Mouse (Mus musculus) heart, embryonic 12.5 days (tissue): Measurements from ENCODE around the gene Scarb2. TPM values are rescaled to one million over a fixed set of nuclear protein-coding genes. Genes with fewer than 3 reads are reported as not detected.
"Not testable (repeated sequence)": the region's sequence is repeated elsewhere in the genome, so short reads cannot be mapped to it uniquely, and the experiment has no call there.

Experiments
- ATAC-seq: fragments of 200-750 bp; cut with Nextera tagmentation; 2 replicates; pipeline ENCODE4 v1.8.0; 2017; ENCODE audit warnings: moderate TSS enrichment, moderate library complexity; ENCODE audit not compliant: insufficient number of reproducible peaks, low FRiP score
- H3K27ac ChIP-seq: fragments of 300-500 bp; sonication (generic); 2 replicates; pipeline ENCODE4 v1.5.1; 2016; ENCODE audit warnings: mild to moderate bottlenecking, moderate library complexity; ENCODE audit not compliant: poor library complexity, severe bottlenecking
- H3K27me3 ChIP-seq: fragments of 300-500 bp; sonication (generic); replicated peaks from 2 replicates; pipeline ENCODE4 v1.6.1; 2016; ENCODE audit warnings: mild to moderate bottlenecking, moderate library complexity
- H3K36me3 ChIP-seq: fragments of 300-500 bp; sonication (generic); 2 replicates; pipeline ENCODE4 v1.6.1; 2016; ENCODE audit warnings: mild to moderate bottlenecking, moderate library complexity
- H3K4me1 ChIP-seq: fragments of 300-500 bp; sonication (generic); replicated peaks from 2 replicates; pipeline ENCODE4 v1.6.1; 2016; ENCODE audit warnings: mild to moderate bottlenecking
- H3K4me2 ChIP-seq: fragments of 300-500 bp; sonication (generic); 2 replicates; pipeline ENCODE4 v1.6.1; 2016; ENCODE audit warnings: mild to moderate bottlenecking, moderate library complexity
- H3K4me3 ChIP-seq: fragments of 300-500 bp; sonication (generic); 2 replicates; pipeline ENCODE4 v1.5.1; 2016; ENCODE audit warnings: mild to moderate bottlenecking
- H3K9ac ChIP-seq: fragments of 300-500 bp; sonication (generic); 2 replicates; pipeline ENCODE4 v1.6.1; 2016; ENCODE audit warnings: mild to moderate bottlenecking, moderate library complexity
- H3K9me3 ChIP-seq: fragments of 300-500 bp; sonication (generic); replicated peaks from 2 replicates; pipeline ENCODE4 v1.6.1; 2016; ENCODE audit warnings: mild to moderate bottlenecking, moderate library complexity
- WGBS: fragments of 180-500 bp; shearing (Covaris S2); methylation state at CpG from one replicate; pipeline ENCODE4 v1.1.7; 2016; 5-methylcytosine and 5-hydroxymethylcytosine counted together
- polyA plus RNA-seq: library from polyadenylated mRNA; unstranded; fragments of >200 nt; fragmentation: Nextera tagmentation; extraction: Ambion mirVana; gene quantifications from 2 replicates; pipeline ENCODE4 v1.2.1, GENCODE M21; 2016

Scarb2 gene
- polyA plus RNA-seq, result 17.7 and 18.0 TPM in 2 replicates

DNA sequence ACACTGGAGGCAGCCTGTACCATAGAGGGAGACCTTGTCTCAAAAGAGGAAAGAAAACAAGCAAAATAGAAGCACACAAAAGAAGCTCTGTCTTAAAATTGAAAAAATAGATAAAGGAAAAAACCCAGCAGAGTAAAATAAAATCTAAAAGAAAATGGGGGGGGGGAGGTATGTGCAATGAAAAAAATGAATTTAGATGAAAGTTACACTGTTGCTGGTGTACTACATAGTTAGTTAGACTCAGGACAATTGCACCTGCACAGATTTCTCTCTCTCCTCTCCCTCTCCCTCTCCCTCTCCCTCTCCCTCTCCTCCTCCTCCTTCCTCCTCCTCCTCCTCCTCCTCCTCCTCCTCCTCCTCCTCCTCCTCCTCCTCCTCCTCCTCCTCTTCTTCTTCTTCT is at the start of gene Scarb2:
Scarb2 (minus strand) TSS at position 101 of the 400 bp plus-strand sequence.
- Histone ChIP-seq H3K9me3 (no peaks in the 10 kb centered on the region; the same call in 1 of the 2 replicates), H3K27me3 (no peaks in the 10 kb centered on the region), H3K36me3 (no peaks in the 10 kb centered on the region), H3K4me2 (peak within 1 kb of the TSS; percentile 90), H3K4me3 (peak within 1 kb of the TSS; percentile 93), H3K4me1 (peaks cover 29% of the 10 kb centered on the region), H3K27ac (peak within 1 kb of the TSS; percentile 97), H3K9ac (peak within 1 kb of the TSS; percentile 59)
- no peak for ATAC-seq

DNA sequence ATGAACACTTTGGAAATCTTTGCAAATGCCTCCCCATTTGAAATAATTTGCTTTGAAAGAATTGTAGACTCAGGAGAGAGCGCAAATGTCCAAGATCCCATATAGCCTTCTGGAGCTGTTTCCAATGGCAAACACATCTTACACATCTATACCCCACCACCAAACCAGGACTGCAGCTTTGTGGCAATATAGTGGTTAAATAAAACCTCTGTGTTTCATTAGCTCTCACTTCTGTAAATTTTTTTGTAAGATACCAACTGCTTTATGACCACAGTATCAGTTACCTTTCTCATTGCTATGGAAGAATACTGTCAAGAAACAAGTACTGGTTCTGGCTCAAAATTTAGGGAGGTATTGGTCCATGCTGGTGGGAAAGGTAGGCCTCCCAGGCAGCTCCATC is 49.3 kb upstream of the Scarb2 start:
- no peak overlapping the region for H3K4me2 ChIP-seq
- no peaks in the 10 kb centered on the region for H3K36me3 ChIP-seq
- ATAC-seq, result no peak
- peaks cover 3% of the 10 kb centered on the region; the same call in 1 of the 2 replicates for H3K9me3 ChIP-seq
- H3K27me3 ChIP-seq, result no peaks in the 10 kb centered on the region
- no peak overlapping the region for H3K27ac ChIP-seq
- WGBS, result 93% methylated on average over 1 of the region's 1 CpGs
- no peak overlapping the region for H3K9ac ChIP-seq
- H3K4me3 ChIP-seq, result no peak overlapping the region
- peaks cover 7% of the 10 kb centered on the region; the same call in 1 of the 2 replicates for H3K4me1 ChIP-seq

DNA sequence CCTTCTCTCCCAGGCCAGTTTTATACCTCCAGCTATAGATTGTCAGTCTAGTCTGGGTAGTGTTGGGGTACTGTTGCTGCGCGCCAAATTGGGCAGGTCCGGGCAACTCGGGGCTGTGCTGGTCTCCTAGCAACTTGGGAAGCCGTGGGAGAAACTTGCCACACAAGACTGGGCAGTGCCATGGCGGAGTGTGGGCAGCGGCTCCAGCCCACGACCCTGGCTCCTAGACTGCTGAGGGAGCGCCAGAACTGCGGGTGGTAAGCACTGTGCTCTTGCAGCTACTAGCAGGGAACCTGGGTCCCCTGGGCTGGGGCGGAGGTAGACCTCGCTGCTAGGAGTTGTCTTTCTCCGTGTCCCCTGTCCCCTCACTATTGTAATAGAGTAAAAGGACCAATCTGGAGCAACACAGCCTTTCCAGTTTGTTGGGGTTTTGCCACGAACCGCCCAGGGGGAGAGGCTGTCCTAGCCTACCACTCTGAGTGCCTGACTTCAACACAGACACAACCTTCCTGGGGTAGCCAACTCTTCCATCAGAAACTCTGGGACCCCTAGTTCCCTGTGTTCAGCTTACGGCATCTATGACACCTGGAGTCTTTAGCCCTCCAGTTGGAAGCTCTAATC is 48.4 kb upstream of the Scarb2 start, which contains the start of gene Fam47e:
Fam47e (plus strand) TSS at position 179 of the 621 bp plus-strand sequence.
- H3K27ac ChIP-seq, result no peak within 1 kb of the TSS
- WGBS, result 76% methylated on average over 16 of the region's 16 CpGs
- H3K9ac ChIP-seq, result no peak within 1 kb of the TSS
- H3K36me3 ChIP-seq, result no peaks in the 10 kb centered on the region
- H3K27me3 ChIP-seq, result no peaks in the 10 kb centered on the region
- peaks cover 1% of the 10 kb centered on the region; the same call in 1 of the 2 replicates for H3K4me1 ChIP-seq
- no peak for ATAC-seq
- H3K4me2 ChIP-seq, result no peak within 1 kb of the TSS
- no peak within 1 kb of the TSS for H3K4me3 ChIP-seq
- peaks cover 3% of the 10 kb centered on the region; the same call in 1 of the 2 replicates for H3K9me3 ChIP-seq

DNA sequence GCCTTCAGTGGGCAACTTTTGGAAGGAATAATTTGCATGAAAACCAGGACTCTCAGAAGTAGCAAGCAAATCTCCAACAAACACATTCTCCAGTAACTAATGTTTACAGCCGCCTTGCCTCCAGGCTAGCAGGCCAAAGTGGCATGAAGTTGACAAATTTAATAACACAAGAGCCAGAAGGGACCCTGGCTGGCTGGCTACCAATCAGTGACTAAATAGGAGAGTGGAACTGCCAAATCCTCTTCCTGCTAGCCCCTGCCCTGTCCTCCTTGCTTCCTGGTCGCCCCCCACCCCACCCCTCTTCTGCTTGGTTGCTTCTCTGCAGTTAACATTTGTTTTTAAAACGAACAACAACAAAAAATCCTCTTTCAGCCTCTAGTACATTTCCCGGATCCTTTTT is 47.8 kb upstream of the Scarb2 start:
- no peak overlapping the region for H3K4me3 ChIP-seq
- peaks cover 3% of the 10 kb centered on the region; the same call in 1 of the 2 replicates for H3K9me3 ChIP-seq
- 82% methylated on average over 4 of the region's 4 CpGs for WGBS
- no peaks in the 10 kb centered on the region for H3K27me3 ChIP-seq
- no peak overlapping the region for H3K9ac ChIP-seq
- H3K27ac ChIP-seq, result no peak overlapping the region
- H3K36me3 ChIP-seq, result no peaks in the 10 kb centered on the region
- no peak for ATAC-seq
- no peak overlapping the region for H3K4me2 ChIP-seq
- no peaks in the 10 kb centered on the region for H3K4me1 ChIP-seq

DNA sequence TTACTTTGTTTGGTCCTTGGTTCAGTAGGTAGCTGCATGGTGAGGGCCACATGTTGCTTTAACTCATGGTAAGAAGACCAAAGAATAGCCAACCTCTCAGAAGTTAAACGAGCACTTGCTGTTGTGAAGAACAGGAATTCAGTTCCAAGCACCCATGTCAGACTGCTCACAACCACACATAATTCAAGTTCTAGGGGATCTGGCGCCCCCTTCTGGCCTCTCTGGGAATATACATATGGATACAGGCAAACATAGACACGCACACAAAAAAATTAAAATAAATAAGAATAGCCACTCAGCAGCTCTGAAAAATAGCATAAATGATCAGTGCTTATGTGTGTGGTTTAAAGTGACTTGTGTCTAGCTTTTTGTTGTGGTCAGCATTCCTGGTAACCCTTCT is 47.3 kb upstream of the Scarb2 start:
- Histone ChIP-seq H3K9me3 (peaks cover 3% of the 10 kb centered on the region; the same call in 1 of the 2 replicates), H3K4me3 (no peak overlapping the region), H3K27me3 (no peaks in the 10 kb centered on the region), H3K36me3 (no peaks in the 10 kb centered on the region), H3K9ac (no peak overlapping the region), H3K4me1 (no peaks in the 10 kb centered on the region), H3K4me2 (no peak overlapping the region), H3K27ac (no peak overlapping the region)
- ATAC-seq, result no peak
- WGBS, result 62% methylated on average over 3 of the region's 3 CpGs

DNA sequence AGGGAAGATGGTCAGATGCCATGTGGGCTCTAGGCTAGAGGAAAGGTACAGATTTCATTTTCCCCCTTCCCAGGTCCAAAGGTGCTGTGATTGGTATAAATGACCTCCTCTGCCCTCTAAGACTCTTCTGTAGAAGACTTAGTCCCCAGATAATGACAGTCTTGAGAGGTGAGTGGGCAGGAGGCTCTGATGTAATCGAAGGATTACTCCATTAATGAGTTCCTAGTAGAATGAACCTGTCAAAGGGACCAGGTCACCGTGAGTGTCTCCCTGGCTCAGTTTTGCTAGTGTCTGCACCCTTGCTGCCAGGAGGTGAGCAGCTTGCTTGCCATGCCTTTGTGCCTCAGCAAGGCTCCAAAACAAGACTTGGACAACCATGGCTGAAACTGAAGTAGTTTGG is 46.0 kb upstream of the Scarb2 start:
- WGBS, result 77% methylated on average over 2 of the region's 2 CpGs
- H3K27me3 ChIP-seq, result no peaks in the 10 kb centered on the region
- peaks cover 3% of the 10 kb centered on the region; the same call in 1 of the 2 replicates for H3K9me3 ChIP-seq
- no peak for ATAC-seq
- no peaks in the 10 kb centered on the region for H3K4me1 ChIP-seq
- no peak overlapping the region for H3K4me2 ChIP-seq
- no peak overlapping the region for H3K9ac ChIP-seq
- H3K27ac ChIP-seq, result no peak overlapping the region
- no peak overlapping the region for H3K4me3 ChIP-seq
- no peaks in the 10 kb centered on the region for H3K36me3 ChIP-seq

DNA sequence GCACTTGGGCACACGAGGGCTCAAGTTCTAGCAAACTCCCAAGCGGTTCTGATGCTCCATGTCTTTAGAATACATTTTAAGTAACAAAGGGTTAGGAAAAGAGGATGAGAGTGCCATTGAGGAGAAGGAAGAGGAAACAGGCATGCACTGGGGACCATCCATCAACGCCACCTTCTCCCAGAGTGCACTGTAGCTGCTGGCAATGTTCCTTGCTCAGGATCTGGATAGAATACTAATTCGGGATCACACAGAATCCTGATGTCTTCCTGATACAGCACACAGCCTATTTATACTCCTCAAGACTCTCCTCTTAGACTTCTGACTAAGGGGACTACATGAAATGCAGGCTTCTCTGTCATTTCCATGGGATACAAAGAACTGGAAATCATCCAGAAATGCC is 33.1 kb upstream of the Scarb2 start:
- Histone ChIP-seq H3K4me1 (no peaks in the 10 kb centered on the region; the same call in 1 of the 2 replicates), H3K27ac (no peak overlapping the region), H3K4me3 (no peak overlapping the region), H3K4me2 (no peak overlapping the region), H3K27me3 (no peaks in the 10 kb centered on the region), H3K36me3 (no peaks in the 10 kb centered on the region), H3K9ac (no peak overlapping the region), H3K9me3 (0 out of 2 replicates have a peak, but pooled peaks cover 3% of the 10 kb centered on the region)
- WGBS, result 62% methylated on average over 4 of the region's 4 CpGs
- ATAC-seq, result no peak

DNA sequence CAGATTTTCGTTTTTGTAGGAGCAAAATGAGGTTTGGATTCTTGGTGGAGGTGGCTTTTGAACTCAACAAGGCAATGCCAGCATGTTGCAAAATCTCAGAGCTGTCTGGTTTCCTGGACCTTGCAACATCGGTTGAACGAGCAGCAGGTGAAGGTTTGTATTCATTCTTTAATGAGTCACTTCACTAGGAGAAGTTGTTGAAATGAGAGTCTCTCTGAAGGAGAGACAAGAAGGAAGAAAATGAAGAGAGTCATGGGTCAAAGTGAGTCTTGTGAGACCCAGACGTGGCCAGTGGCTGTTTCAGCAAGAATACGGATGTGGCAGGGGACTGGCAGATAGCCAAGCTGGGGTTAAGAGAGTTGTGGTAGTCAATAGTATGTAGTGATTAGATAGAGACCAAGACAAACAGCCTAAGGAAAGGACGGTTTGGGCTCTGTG is 18.2 kb upstream of the Scarb2 start:
- Histone ChIP-seq H3K4me3 (no peak overlapping the region), H3K4me1 (0 out of 2 replicates have a peak, but pooled peaks cover 5% of the 10 kb centered on the region), H3K36me3 (no peaks in the 10 kb centered on the region), H3K4me2 (no peak overlapping the region), H3K9ac (no peak overlapping the region), H3K27me3 (no peaks in the 10 kb centered on the region), H3K9me3 (no peaks in the 10 kb centered on the region), H3K27ac (no peak overlapping the region)
- WGBS, result 44% methylated on average over 6 of the region's 6 CpGs
- no peak for ATAC-seq

DNA sequence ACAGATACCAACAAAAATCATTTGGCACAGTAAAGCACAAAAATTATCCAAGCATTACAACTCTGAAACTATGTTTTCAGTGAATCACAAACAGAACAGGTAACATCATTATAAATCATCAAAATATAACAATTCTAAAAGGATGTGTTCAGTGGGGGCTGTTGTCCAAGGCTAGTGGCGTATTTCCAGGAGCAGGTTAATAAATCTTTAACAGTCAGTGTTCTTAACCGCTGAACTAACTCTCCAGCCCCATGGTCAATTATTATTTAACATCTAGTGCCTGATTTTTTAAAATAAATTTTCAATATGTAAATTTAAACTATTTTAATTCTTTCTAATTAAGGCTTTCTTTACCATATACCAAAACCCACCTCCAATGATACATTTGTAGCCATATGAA is 14.5 kb upstream of the Scarb2 start:
- not testable (repeated sequence) for H3K9ac ChIP-seq, H3K4me3 ChIP-seq, H3K27me3 ChIP-seq, H3K4me1 ChIP-seq, H3K27ac ChIP-seq, H3K4me2 ChIP-seq, H3K36me3 ChIP-seq, H3K9me3 ChIP-seq, ATAC-seq
- 76% methylated on average over 2 of the region's 2 CpGs for WGBS

DNA sequence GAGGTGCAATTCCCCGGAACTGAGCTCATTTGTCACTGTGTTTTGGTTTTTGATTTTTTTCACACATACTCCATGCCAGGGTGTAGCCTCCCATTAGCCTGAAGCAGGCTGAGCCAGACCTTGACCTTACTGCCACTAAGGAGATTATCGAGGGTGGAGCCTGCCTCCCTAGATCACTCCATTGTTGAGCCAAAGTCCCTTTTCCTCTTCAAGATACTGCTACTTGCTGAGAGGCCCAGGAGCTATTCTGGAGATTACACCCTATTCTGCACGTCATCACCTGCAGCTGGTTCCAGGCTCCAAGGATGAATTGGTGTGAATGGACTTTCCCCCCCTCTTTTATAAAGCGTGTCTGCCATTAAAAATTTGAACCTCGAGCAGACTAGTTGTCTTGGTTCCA is 5.4 kb upstream of the Scarb2 start:
- Histone ChIP-seq H3K27ac (no peak overlapping the region), H3K4me2 (no peak overlapping the region)

DNA sequence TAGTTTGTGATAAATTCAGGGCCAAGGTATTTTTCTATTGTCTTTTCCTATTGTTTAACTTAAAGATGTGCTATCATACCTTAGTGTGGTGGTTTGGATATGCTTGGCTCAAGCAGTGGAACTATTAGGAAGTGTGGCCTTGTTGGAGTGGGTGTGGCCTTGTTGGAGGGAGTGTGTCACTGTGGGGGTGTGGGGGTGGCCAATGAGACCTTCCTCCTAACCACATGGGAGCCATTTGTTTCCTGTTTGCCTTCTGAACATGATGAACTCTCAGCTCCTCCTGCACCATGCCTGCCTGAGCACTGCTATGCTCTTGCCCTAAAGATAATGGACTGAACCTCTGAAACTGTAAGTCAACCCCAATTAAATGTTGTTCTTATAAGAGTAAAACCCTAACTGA is 4.6 kb upstream of the Scarb2 start:
- Histone ChIP-seq H3K4me1 (peaks cover 3% of the 10 kb centered on the region), H3K9ac (no peak overlapping the region), H3K27ac (no peak overlapping the region), H3K9me3 (no peaks in the 10 kb centered on the region; the same call in 1 of the 2 replicates), H3K4me2 (no peak overlapping the region), H3K27me3 (no peaks in the 10 kb centered on the region), H3K4me3 (no peak overlapping the region), H3K36me3 (no peaks in the 10 kb centered on the region)
- no peak for ATAC-seq

More for the DNA sequence above, 5.4 kb upstream of the Scarb2 start:
- Histone ChIP-seq H3K4me1 (no peaks in the 10 kb centered on the region), H3K36me3 (no peaks in the 10 kb centered on the region), H3K9me3 (no peaks in the 10 kb centered on the region; the same call in 1 of the 2 replicates), H3K9ac (no peak overlapping the region), H3K27me3 (no peaks in the 10 kb centered on the region), H3K4me3 (no peak overlapping the region)
- ATAC-seq, result no peak
- WGBS, result 72% methylated on average over 5 of the region's 5 CpGs

DNA sequence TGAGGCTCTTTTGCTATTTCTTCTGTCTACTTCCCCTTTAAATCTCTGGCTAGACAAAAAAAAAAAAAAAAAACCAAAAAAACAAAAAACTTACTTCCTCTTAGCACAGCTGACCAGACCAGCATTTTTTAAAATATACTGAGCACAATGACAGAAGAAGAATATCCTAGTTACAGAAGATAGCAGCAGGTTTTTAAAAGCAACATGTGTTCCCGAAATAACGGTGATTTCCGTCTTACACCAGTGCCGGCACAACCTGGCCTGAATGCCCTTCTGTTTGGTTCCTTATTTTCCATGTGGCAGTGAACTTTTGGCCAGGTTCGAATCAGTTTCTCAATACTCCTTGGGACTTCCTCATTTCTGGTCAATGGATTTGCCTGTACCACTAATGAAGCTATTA is 2.2 kb upstream of the Scarb2 start:
- H3K9ac ChIP-seq, result no peak overlapping the region
- ATAC-seq, result no peak
- H3K4me1 ChIP-seq, result peaks cover 17% of the 10 kb centered on the region
- H3K9me3 ChIP-seq, result no peaks in the 10 kb centered on the region; the same call in 1 of the 2 replicates
- no peaks in the 10 kb centered on the region for H3K36me3 ChIP-seq
- no peaks in the 10 kb centered on the region for H3K27me3 ChIP-seq
- H3K27ac ChIP-seq, result no peak overlapping the region
- 83% methylated on average over 5 of the region's 5 CpGs for WGBS
- no peak overlapping the region for H3K4me3 ChIP-seq
- no peak overlapping the region for H3K4me2 ChIP-seq
